Mouse (Mus musculus) bone marrow, adult 2 months (tissue): ENCODE data around the gene Tuba1c. TPM values are rescaled to one million over a fixed set of nuclear protein-coding genes. Genes with fewer than 3 reads are reported as not detected.
A peak's percentile ranks its signal among the peaks of the same experiment; 100 is the strongest.

Experiments used
- H3K27ac ChIP-seq: fragments of 200-500 bp; 2 replicates; pipeline ENCODE4 v1.5.1; 2012; ENCODE audit warnings: low read depth, mild to moderate bottlenecking, control low read depth, inconsistent platforms, low read length; ENCODE audit not compliant: control insufficient read depth, poor library complexity, insufficient read depth
- H3K4me1 ChIP-seq: fragments of 200-500 bp; 2 replicates; pipeline ENCODE4 v1.6.1; 2011; ENCODE audit warnings: low read length; ENCODE audit not compliant: control insufficient read depth, insufficient read depth
- H3K4me3 ChIP-seq: fragments of 200-500 bp; replicated peaks from 2 replicates; pipeline ENCODE3; 2011; ENCODE audit warnings: mild to moderate bottlenecking, low read depth, low read length, control low read depth; ENCODE audit not compliant: control insufficient read depth
- CTCF ChIP-seq: fragments of 200-500 bp; IDR thresholded peaks from 2 replicates; pipeline ENCODE4 v1.5.1; 2011; ENCODE audit warnings: low read length, control low read depth; ENCODE audit not compliant: control insufficient read depth, insufficient read depth
- POLR2A ChIP-seq: fragments of 200-500 bp; IDR thresholded peaks from 2 replicates; pipeline ENCODE4 v1.6.1; 2011; ENCODE audit warnings: low read depth, mild to moderate bottlenecking, control low read depth, low read length, borderline replicate concordance; ENCODE audit not compliant: control insufficient read depth
- WGBS: fragments of 180-500 bp; shearing (Covaris S2); methylation state at CpG from one replicate; pipeline ENCODE4 v1.1.7; 2018; 5-methylcytosine and 5-hydroxymethylcytosine counted together
- polyA plus RNA-seq: library from polyadenylated mRNA; stranded (reverse); fragments of >200 nt; gene quantifications from 2 replicates; pipeline ENCODE4 v1.2.4, GENCODE M21; 2011; ENCODE audit warnings: low replicate concordance; ENCODE audit not compliant: missing spikeins, insufficient read depth, insufficient read length

Gene Tuba1c
- polyA plus RNA-seq, 1 experiment = 176 TPM

DNA sequence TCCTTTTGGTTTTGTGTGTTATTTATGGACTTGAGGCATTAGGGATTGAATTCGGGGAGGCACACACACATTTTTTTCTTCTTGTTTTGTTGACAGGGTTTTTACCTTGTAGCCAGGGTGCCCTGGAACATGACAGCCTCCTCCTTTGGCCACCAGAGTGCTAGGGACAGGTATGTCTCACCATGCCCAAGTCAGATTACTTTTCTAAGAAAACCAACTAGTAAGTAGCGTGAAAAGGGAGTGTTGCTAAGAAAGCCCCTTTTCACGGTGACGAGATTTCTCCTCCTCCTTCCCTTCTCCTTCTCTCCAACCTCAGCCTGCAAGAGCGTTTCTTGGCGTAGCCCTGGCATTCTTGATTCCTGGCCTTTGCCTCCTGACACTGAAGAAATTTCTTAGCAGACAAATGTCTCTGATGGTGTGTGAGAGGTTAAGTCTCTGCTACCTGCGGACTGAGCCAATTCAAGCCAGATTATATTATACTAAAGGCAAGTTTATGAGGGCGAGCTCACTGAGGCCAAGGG, 42.0 kb upstream of the Tuba1c start:
- no peaks in the 10 kb centered on the region; the same call in 1 of the 2 replicates for H3K4me1 ChIP-seq
- no peak overlapping the region for H3K27ac ChIP-seq
- no peak overlapping the region for H3K4me3 ChIP-seq
- WGBS = 79% methylated on average over 8 of the region's 8 CpGs
- TF ChIP-seq POLR2A (no peak), CTCF (no peak)

DNA sequence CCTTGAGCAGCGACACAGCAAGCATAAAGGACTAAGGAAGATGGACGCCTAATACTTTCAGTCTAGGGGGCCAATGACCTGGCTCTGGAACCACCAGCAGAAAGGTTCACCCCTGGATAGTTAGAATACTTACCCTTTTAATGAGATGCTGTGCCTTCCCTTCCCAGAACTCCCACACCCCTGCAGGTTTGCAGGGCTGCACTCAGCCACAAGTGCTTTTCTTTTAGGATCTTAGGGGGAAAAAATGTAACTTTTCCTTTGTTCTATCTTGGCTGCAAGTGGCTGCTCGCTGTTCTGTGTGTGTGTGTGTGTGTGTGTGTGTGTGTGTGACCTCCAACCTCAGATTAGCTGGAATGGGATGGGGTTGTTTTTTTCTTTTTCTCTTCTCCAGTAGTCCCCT, 40.9 kb upstream of the Tuba1c start:
- Histone ChIP-seq H3K4me3 (no peak overlapping the region), H3K4me1 (no peaks in the 10 kb centered on the region; the same call in 1 of the 2 replicates), H3K27ac (no peak overlapping the region)
- TF ChIP-seq CTCF (no peak), POLR2A (no peak)
- 76% methylated on average over 3 of the region's 3 CpGs for WGBS

DNA sequence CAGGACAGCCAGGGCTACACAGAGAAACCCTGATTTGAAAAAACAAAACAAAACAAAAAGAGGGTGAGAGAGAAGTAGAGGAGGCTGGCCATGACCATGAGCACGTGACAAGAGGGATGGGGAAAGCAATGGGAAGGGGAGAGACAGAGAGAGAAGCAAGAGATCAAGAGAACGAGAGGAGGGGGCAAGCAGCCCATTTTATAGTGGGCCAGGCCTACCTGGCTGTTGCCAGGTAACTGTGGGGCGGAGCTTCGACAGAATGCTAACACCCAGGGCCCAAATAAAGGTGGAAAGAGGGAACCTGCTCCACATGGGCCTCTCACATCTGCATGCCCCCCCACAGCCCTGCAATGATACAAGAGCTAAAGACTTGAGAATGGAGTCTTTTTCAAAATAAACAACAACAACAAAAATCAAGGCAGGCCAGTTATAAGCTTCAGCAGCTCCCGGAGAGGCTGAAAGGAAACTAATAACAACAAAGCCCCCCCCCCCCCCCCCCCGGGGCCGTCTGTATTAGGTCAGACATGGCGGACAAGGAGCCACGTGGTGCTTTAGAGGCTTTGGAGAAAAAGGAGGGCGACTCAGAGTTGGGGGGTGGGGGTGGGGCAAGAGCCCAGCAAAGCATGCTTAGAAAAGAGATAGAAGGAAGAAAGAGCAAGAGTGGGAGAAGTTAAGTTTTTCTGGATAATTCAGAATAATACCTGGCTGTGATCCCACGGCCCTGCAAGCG, 39.8 kb upstream of the Tuba1c start:
- Histone ChIP-seq H3K4me1 (peaks cover 1% of the 10 kb centered on the region; the same call in 1 of the 2 replicates), H3K4me3 (no peak overlapping the region), H3K27ac (no peak overlapping the region)
- TF ChIP-seq CTCF = no peak
- WGBS = 53% methylated on average over 12 of the region's 12 CpGs

DNA sequence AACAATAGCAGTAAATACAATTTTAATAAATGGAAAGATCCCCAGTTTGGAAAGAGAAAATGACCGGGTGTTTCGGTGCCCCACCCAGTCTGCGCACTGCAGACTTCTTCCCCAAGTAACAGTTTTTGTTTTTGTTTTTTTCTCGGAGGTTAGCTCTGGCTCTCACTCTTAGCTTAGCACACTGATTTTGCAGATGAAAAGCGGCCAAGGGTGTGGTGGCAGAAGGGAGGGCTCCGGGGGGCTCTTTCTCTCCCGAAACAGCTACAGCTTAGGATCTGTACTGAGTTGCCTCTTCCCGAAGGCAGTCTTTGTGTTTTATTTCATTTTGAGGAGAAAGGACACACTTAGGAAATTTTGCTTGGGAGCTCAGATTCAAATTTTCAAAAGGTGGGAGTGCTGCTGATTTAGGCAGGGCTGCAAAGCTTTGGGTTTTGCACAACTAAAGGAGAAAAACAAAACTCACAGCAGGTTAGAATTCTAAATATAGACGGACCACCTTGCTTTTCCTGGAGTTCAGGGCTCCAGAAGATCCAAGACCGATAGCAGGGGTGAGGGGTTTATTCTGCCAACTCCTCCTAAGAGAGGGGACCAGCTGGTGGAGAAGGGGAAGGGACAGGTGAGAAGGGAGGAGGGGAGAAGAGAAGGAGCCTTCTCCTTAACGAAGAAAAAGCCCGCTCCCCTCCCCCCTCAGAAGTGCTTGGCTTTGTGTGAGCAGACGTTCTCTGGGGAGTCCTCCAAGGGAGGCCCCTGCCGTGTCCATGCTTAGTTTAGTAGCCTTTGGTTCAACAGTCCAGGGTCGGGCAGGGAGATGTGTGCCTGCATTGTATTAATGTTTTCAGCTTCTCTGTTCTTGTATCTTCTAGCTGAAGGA, 38.8 kb upstream of the Tuba1c start:
- H3K4me1 ChIP-seq = peaks cover 1% of the 10 kb centered on the region; the same call in 1 of the 2 replicates
- no peak overlapping the region for H3K4me3 ChIP-seq
- TF ChIP-seq CTCF (no peak), POLR2A (no peak)
- 76% methylated on average over 15 of the region's 15 CpGs for WGBS
- no peak overlapping the region for H3K27ac ChIP-seq

DNA sequence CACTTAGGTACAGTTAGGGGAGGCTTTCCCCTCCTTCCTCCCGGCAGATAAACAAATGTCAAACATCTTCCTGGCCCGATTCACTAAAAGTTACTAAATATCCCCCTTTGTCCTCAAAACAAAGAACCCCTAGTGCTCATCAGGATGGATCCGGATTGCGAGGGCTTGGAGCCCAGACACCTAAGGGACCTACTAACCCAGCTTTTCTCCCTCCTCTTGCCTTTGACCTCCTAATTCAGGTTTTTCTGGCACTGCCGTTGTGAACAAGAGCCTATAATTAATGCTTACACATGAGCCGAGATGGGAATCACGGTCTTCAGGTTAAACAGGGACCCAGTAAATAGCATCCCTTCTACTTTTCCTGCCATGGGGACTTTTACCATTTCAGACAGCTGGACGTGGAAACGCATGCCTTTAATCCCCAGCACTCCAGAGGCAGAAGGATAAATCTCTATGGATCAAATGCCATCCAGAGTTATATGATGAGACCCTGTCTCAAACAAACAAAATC, 38.1 kb upstream of the Tuba1c start:
- no peak overlapping the region for H3K27ac ChIP-seq

DNA sequence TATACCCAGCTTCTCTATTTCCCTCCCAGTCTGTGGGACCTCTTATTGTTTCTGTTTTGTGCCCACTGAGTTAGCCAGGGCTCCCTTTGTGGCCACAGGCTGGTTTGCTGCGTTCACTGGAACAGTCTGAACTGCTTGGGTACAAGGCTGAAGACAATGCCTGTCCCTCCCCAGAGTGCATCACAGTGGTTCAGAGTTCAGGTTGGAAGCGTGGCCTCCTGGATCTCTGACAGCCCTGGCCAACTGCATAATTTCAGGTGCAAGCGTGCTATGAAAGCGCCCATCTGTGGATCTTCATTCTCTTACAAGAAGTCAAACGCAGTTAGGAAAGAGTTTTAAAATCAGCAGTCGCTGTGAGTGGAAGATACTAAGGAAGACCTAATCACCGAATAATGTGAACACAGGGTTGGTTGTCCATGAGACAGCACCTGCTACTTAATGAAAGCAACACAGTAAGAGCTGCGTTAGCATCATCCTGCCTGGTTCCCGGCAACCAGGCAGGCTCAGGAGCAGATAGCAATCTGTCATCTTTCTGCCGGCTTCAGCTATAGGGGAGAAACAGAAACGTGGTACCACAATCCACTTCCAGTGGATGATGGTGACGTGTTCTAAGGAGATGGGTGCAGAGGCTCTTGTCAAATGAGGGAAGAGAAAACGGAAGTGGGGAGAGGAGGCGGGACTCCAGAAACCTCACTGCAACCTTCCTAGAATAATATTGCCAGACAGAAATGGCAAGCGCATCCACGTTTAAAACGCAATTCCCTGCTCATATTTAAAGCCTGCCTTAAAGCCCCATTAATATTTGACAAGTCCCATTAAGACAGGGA, 37.4 kb upstream of the Tuba1c start:
- peaks cover 1% of the 10 kb centered on the region; the same call in 1 of the 2 replicates for H3K4me1 ChIP-seq
- H3K4me3 ChIP-seq = no peak overlapping the region
- 24% methylated on average over 17 of the region's 17 CpGs for WGBS
- TF ChIP-seq POLR2A (no peak), CTCF (no peak)
- H3K27ac ChIP-seq = no peak overlapping the region; the same call in 1 of the 2 replicates

More for the DNA sequence above, 38.1 kb upstream of the Tuba1c start:
- Histone ChIP-seq H3K4me3 (no peak overlapping the region), H3K4me1 (peaks cover 1% of the 10 kb centered on the region; the same call in 1 of the 2 replicates)
- 76% methylated on average over 9 of the region's 9 CpGs for WGBS
- no peak for TF ChIP-seq POLR2A
- no peak for TF ChIP-seq CTCF

DNA sequence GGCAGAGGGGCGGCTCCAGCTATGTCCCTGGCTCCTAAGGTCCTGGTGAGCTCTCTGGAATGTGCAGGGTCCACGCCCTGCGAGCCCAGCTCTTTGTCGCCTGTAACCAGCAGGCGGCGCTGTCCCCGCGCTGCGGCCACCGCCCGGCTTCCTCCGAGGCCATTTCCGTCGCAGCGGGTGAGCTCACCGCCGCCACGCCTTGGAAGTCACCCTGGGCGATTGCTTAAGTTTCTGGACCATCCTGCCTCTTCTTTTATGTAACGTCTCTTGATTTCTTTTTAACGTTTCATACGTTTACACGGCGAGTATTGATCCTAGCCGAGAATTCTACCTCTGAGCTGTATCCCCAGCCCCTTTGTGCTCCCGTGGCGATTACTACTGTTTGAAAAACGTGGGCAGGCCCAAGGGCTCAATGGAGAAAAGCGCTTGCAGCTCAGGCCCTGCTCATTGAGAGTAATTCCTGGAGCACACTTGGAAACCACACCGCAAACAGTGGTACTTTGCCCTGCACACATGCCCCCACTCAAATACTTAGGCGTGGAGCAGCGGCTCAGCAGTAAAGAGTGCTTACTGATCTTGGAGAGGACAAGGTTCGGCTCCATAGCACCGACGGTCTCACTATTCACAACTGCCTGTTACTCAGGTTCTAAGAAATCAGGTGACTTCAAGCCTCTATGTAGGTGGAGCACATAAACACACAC, 36.4 kb upstream of the Tuba1c start:
- 3% methylated on average over 35 of the region's 35 CpGs for WGBS
- H3K27ac ChIP-seq = peak overlapping the region; percentile 77
- TF ChIP-seq CTCF = peak; percentile 93
- peak; percentile 79; the same call in 1 of the 2 replicates for TF ChIP-seq POLR2A
- peaks cover 1% of the 10 kb centered on the region; the same call in 1 of the 2 replicates for H3K4me1 ChIP-seq
- peak overlapping the region; percentile 65 for H3K4me3 ChIP-seq
